ENCODE assay signal across 22 mouse cellular contexts in genomic region chr1:191814935-191815334, GRCm38 (mm10). TPM values are rescaled to one million over a fixed set of nuclear protein-coding genes. Genes with fewer than 3 reads are reported as not detected.
DNase-seq lines count a peak whose midpoint lies in the region; ATAC-seq and TF ChIP-seq lines count a peak whose summit lies in the region.
"Had no signal": no experiment of that assay in that cellular context is flagged by ENCODE, and none has a peak within 500 bp of the region (broad histone marks: within the 10 kb centered on the region; RNA-seq: fewer than 3 reads in every experiment).

No protein-coding gene starts in this region.

- peak overlapping the region; percentile 42; the same call in 1 of the 2 replicates for H3K27ac ChIP-seq in ES-Bruce4 (ENCODE audit: insufficient read depth, low read length)
- no peak overlapping the region for H3K27ac ChIP-seq in hindbrain, embryonic 11.5 days (ENCODE audit: low read depth, low read length)
- H3K27ac ChIP-seq: heart, embryonic 10.5 days; intestine, embryonic 15.5 days; limb, embryonic 15.5 days; liver, embryonic 14.5 days had no signal

- no peak for TF ChIP-seq CTCF in ES-Bruce4 (IDR thresholded peaks at IDR 0.05; ENCODE audit: low read depth, low read length)

- no peaks in the 10 kb centered on the region for H3K36me3 ChIP-seq in ES-Bruce4 (ENCODE audit: control insufficient read depth, insufficient read depth, low read length, poor library complexity, severe bottlenecking)
- H3K36me3 ChIP-seq in hindbrain, embryonic 11.5 days (ENCODE audit: control insufficient read depth, insufficient read depth, low read length), result no peaks in the 10 kb centered on the region
- H3K36me3 ChIP-seq: heart, embryonic 10.5 days; intestine, embryonic 15.5 days; limb, embryonic 15.5 days had no signal

- TF ChIP-seq EP300 in ES-Bruce4 (IDR thresholded peaks at IDR 0.05; ENCODE audit: insufficient read depth, low read depth, low read length), result no peak

- no peak overlapping the region for H3K9ac ChIP-seq in ES-Bruce4 (ENCODE audit: low read depth, poor library complexity, severe bottlenecking)
- no peak overlapping the region for H3K9ac ChIP-seq in hindbrain, embryonic 11.5 days (ENCODE audit: low read depth, low read length)
- H3K9ac ChIP-seq: intestine, embryonic 15.5 days; limb, embryonic 15.5 days; liver, embryonic 14.5 days; lung, embryonic 14.5 days had no signal

- no peaks in the 10 kb centered on the region for H3K27me3 ChIP-seq in ES-Bruce4 (ENCODE audit: control insufficient read depth, insufficient read depth, low read length, poor library complexity, severe bottlenecking)
- H3K27me3 ChIP-seq in hindbrain, embryonic 11.5 days (ENCODE audit: control insufficient read depth, insufficient read depth, low read length), result no peaks in the 10 kb centered on the region
- H3K27me3 ChIP-seq: intestine, embryonic 15.5 days; limb, embryonic 15.5 days; Patski had no signal

- 0 out of 2 replicates have a peak overlapping the region, but pooled peaks have one; percentile 11 for H3K4me3 ChIP-seq in ES-Bruce4 (ENCODE audit: low read depth, low read length)
- no peak overlapping the region for H3K4me3 ChIP-seq in hindbrain, embryonic 11.5 days (ENCODE audit: low read depth, low read length)
- H3K4me3 ChIP-seq: heart, embryonic 10.5 days; intestine, embryonic 15.5 days; limb, embryonic 15.5 days had no signal

- no peak overlapping the region for H3K4me2 ChIP-seq in hindbrain, embryonic 11.5 days (replicated peaks; ENCODE audit: low read depth, low read length)
- H3K4me2 ChIP-seq: intestine, embryonic 15.5 days; limb, embryonic 15.5 days; lung, embryonic 14.5 days had no signal

- DNase-seq in heart, adult 11 months, result peak; percentile 90
- no peak for DNase-seq in heart, postnatal 14 days
- peak; percentile 28 for DNase-seq in 3T3-L1 (ENCODE audit: low read depth, low spot score)
- DNase-seq in brain, adult 2 months (ENCODE audit: low read depth, low spot score), result peak; percentile 17
- DNase-seq in yolk sac, embryonic 10.5 days (ENCODE audit: low spot score), result no peak
- DNase-seq in hindbrain, embryonic 11.5 days (ENCODE audit: low spot score), result no peak
- DNase-seq in layer of hippocampus, adult 9-11 months, result no peak
- DNase-seq: adrenal gland, adult 2 months; cerebellum, adult 11 months; cerebellum, postnatal 10 days; kidney, adult 8-10 months; kidney, postnatal 10 days; lung, embryonic 14.5 days; lung, postnatal 4 days had no signal

- no peak for TF ChIP-seq POLR2A in ES-Bruce4 (IDR thresholded peaks at IDR 0.05; ENCODE audit: insufficient read depth, low read length)

- no peaks in the 10 kb centered on the region for H3K9me3 ChIP-seq in ES-Bruce4 (replicated peaks; ENCODE audit: control insufficient read depth, insufficient read depth, low read length, poor library complexity, severe bottlenecking)
- no peaks in the 10 kb centered on the region for H3K9me3 ChIP-seq in hindbrain, embryonic 11.5 days (ENCODE audit: control insufficient read depth, low read length)
- H3K9me3 ChIP-seq: heart, embryonic 10.5 days; intestine, embryonic 15.5 days; limb, embryonic 15.5 days had no signal

- no peaks in the 10 kb centered on the region for H3K4me1 ChIP-seq in ES-Bruce4 (ENCODE audit: control insufficient read depth, insufficient read depth, low read length)
- no peaks in the 10 kb centered on the region for H3K4me1 ChIP-seq in hindbrain, embryonic 11.5 days (replicated peaks; ENCODE audit: control insufficient read depth, insufficient read depth, low read length)
- H3K4me1 ChIP-seq: intestine, embryonic 15.5 days; limb, embryonic 15.5 days had no signal

- intact Hi-C loops in heart, postnatal 14 days (cut with DNase I), result loop anchor here (5.0 to 10.0 kb wide), 3 partner anchors 98 to 503 kb away; partner anchors contain the start of genes Lpgat1 and Ppp2r5a

- WGBS in hindbrain, embryonic 11.5 days, result 51% methylated on average over 5 of the region's 5 CpGs

- ATAC-seq in hindbrain, embryonic 11.5 days (ENCODE audit: low FRiP score), result no peak
- ATAC-seq: hindbrain, embryonic 16.5 days; intestine, embryonic 15.5 days; midbrain, embryonic 16.5 days; Patski had no signal

RNA-seq across cellular contexts. Expression of gene Nek2, which starts 6.3 kb away (rescaled TPM):
- 1 to 10 TPM; 2.6 to 4.1 TPM for total RNA-seq in heart, postnatal 14 days (2021)
- polyA plus RNA-seq in ES-Bruce4 (2011; ENCODE audit: insufficient read depth, insufficient read length, low read depth, missing spikeins), result 79.5 and 80.3 TPM in 2 replicates
- polyA plus RNA-seq in hindbrain, embryonic 11.5 days (2014; fragmentation: Nextera tagmentation; extraction: Ambion mirVana), result 33.5 and 41.4 TPM in 2 replicates

Comparison
In these comparisons a context has a peak if more than half of its experiments do, and no peak if none do; other contexts are left out.
1. DNase-seq: peak in heart, adult 11 months (single experiment), 3T3-L1 (single experiment) and brain, adult 2 months (single experiment); none in heart, postnatal 14 days (0 of 2), yolk sac, embryonic 10.5 days (single experiment), hindbrain, embryonic 11.5 days (single experiment) and layer of hippocampus, adult 9-11 months (single experiment).